Mouse (Mus musculus): ENCODE measurements at regions not wholly inside any gene's neighbourhood (a gene's known extent, or its start where the extent isn't known, plus 50 kb on each side); places are given as distances from the start of the nearest gene placed in this dataset.

DNA sequence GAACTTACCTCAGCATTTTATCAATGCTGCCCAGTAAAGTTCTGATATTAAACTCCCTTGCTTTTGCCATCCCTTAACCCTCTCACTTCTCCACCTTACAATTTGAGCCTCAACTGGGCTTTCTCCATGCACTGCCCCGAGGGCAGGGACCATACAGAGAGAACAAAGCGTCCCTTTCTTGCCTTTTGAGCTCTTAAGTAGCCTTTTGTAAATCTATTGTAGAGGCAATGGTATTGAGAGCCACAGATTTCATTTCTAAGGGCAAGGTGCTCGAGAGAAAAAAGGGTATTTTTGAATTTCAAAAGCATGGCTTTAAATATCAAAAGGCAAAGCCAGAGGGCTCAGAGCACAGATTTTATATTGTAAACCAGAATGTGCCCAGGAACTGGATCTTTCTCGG lies 262.1 kb upstream of the 4931429L15Rik start:
- TF ChIP-seq CTCF (IDR thresholded peaks at IDR 0.05; ENCODE audit: borderline replicate concordance, control insufficient read depth, extremely low read depth, insufficient read depth, low read length, poor library complexity) (no peak), POLR2A (IDR thresholded peaks at IDR 0.05; ENCODE audit: control insufficient read depth, extremely low read depth, insufficient read depth, low read length, poor library complexity) (no peak)

All from thymus, adult 2 months (tissue).